Mouse (Mus musculus): ENCODE measurements around the gene Coro2b. TPM values are rescaled to one million over a fixed set of nuclear protein-coding genes. Genes with fewer than 3 reads are reported as not detected.

The Coro2b gene
- polyA plus RNA-seq, 2 experiments: 0.57 to 1.1 TPM

DNA sequence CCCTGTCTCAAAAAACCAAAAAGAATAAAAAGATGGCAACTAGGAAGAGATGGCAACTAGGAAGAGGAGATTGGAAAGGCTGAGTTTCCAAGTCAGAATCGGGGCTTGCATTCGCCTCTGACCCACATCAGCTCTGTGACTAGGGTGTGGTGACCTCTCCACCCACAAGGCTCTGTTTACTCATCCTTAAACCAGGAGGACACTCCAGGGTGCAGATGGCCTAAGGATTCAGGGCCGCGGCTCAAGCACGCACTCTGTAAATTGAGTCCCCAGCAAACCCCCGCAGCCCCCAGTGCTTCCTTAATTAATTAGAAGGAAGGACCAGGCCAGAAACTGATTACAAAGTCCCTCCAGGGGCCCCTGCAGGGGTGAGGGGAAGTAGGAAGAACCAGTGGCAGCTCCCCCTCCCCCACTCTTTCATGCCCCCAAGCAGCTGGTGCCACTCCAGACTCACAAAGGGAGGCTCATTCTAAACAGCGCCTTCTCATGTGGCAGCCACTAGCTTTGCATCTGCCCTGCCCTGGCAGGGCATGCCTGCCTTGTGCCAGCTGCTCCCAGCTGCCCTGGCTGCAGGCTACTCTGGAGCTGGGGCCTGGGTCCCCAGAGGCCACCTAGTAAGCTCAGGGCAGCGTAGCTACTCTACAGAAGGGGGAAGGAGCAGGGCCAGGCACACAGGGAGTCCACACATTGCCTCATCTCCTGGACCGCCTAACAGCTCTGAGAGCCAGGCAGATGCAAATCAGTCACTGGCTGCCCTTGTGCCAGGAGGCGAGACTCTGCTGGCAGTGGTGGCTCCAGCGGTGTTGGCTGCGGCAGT, 5.2 kb downstream of the Coro2b start:
- Histone ChIP-seq H3K4me2 (ENCODE audit: low read depth) (no peak overlapping the region), H3K27ac (no peak overlapping the region), H3K9me3 (ENCODE audit: control insufficient read depth, low read length) (no peaks in the 10 kb centered on the region), H3K27me3 (ENCODE audit: control insufficient read depth, insufficient read depth, low read length) (peaks cover 15% of the 10 kb centered on the region), H3K36me3 (replicated peaks; ENCODE audit: control insufficient read depth, insufficient read depth, low read depth) (no peaks in the 10 kb centered on the region), H3K4me1 (replicated peaks; ENCODE audit: control insufficient read depth in 2 of 2, insufficient read depth in 2 of 2, low read length in 1 of 2) (peaks cover 0 to 2% of the 10 kb centered on the region in 2 experiments; a peak in 1 of 4 replicates), H3K4me3 (ENCODE audit: insufficient read depth in 1 of 2, low read depth in 2 of 2, low read length in 2 of 2) (no peak overlapping the region), H3K9ac (replicated peaks) (no peak overlapping the region)
- 30% methylated on average over 12 of the region's 12 CpGs for WGBS (ENCODE audit: insufficient replicate concordance)
- no peak for TF ChIP-seq CTCF (IDR thresholded peaks at IDR 0.05; ENCODE audit: low read depth)
- TF ChIP-seq EP300 (IDR thresholded peaks at IDR 0.05; ENCODE audit: low read depth): no peak
- DNase-seq (ENCODE audit: low read depth in 3 of 3, low spot score in 3 of 3) (no peak), ATAC-seq (ENCODE audit: insufficient read depth) (no peak)

DNA sequence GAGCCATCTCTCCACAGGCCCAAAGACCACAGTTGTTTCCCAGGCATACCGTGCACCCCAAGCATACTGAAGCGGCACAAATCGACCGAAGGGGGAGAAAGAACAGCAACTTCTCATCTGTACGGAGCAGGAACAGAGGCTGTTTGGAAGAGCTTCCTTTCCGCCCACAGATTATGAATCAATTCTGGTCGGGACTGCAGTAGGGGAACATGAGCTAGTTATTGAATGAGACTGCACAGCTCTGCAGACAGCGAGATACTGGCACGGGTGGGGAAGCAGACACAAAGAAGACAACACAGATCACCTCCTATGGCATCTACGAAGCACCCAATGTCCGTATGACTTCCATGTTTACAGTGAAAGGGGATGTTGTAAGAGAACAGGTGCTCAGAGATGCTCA, 8.3 kb downstream of the Coro2b start:
- no peak overlapping the region for H3K27ac ChIP-seq
- H3K9me3 ChIP-seq (ENCODE audit: control insufficient read depth, low read length): no peaks in the 10 kb centered on the region
- TF ChIP-seq EP300 (IDR thresholded peaks at IDR 0.05; ENCODE audit: low read depth) (no peak), CTCF (IDR thresholded peaks at IDR 0.05; ENCODE audit: low read depth) (no peak)
- H3K4me3 ChIP-seq (ENCODE audit: insufficient read depth in 1 of 2, low read depth in 2 of 2, low read length in 2 of 2): no peak overlapping the region
- WGBS (ENCODE audit: insufficient replicate concordance): 65% methylated on average over 11 of the region's 11 CpGs
- H3K36me3 ChIP-seq (replicated peaks; ENCODE audit: control insufficient read depth, insufficient read depth, low read depth): no peaks in the 10 kb centered on the region
- ATAC-seq (ENCODE audit: insufficient read depth) (no peak), DNase-seq (ENCODE audit: low read depth in 3 of 3, low spot score in 3 of 3) (no peak)
- H3K4me2 ChIP-seq (ENCODE audit: low read depth): no peak overlapping the region
- H3K27me3 ChIP-seq (ENCODE audit: control insufficient read depth, insufficient read depth, low read length): no peaks in the 10 kb centered on the region
- peaks cover 0 to 4% of the 10 kb centered on the region in 2 experiments; a peak in 2 of 4 replicates for H3K4me1 ChIP-seq (replicated peaks; ENCODE audit: control insufficient read depth in 2 of 2, insufficient read depth in 2 of 2, low read length in 1 of 2)
- no peak overlapping the region for H3K9ac ChIP-seq (replicated peaks)

DNA sequence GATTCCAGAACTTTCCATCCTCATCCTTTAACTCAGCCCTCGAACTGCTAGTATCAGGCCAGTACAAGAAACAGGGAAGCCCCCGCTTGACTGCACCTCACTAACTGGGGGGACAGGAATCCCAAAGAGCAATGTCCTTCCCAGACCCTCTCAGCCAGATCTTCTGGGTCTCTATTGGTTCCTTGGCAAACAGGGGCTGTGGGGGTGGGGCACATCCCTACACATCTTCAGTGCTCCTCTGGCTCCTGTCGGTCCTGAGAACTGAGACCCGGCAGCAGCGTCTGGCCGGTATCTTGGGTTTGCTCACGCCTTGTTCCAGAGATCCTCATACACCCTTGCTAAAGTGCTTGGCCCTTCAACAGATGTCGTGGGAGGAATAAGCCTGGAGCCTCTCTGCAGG, 10.0 kb downstream of the Coro2b start:
- H3K27me3 ChIP-seq (ENCODE audit: control insufficient read depth, insufficient read depth, low read length): peaks cover 3% of the 10 kb centered on the region; the same call in 1 of the 2 replicates
- H3K9me3 ChIP-seq (ENCODE audit: control insufficient read depth, low read length): no peaks in the 10 kb centered on the region
- peaks cover 0 to 5% of the 10 kb centered on the region in 2 experiments; a peak in 2 of 4 replicates for H3K4me1 ChIP-seq (replicated peaks; ENCODE audit: control insufficient read depth in 2 of 2, insufficient read depth in 2 of 2, low read length in 1 of 2)
- ATAC-seq (ENCODE audit: insufficient read depth) (no peak), DNase-seq (ENCODE audit: low read depth in 3 of 3, low spot score in 3 of 3) (no peak)
- no peak overlapping the region for H3K27ac ChIP-seq
- no peak overlapping the region for H3K4me2 ChIP-seq (ENCODE audit: low read depth)
- 69% methylated on average over 8 of the region's 8 CpGs for WGBS (ENCODE audit: insufficient replicate concordance)
- H3K36me3 ChIP-seq (replicated peaks; ENCODE audit: control insufficient read depth, insufficient read depth, low read depth): no peaks in the 10 kb centered on the region
- H3K4me3 ChIP-seq (ENCODE audit: insufficient read depth in 1 of 2, low read depth in 2 of 2, low read length in 2 of 2): no peak overlapping the region
- H3K9ac ChIP-seq (replicated peaks): no peak overlapping the region
- TF ChIP-seq CTCF (IDR thresholded peaks at IDR 0.05; ENCODE audit: low read depth): no peak
- no peak for TF ChIP-seq EP300 (IDR thresholded peaks at IDR 0.05; ENCODE audit: low read depth)

DNA sequence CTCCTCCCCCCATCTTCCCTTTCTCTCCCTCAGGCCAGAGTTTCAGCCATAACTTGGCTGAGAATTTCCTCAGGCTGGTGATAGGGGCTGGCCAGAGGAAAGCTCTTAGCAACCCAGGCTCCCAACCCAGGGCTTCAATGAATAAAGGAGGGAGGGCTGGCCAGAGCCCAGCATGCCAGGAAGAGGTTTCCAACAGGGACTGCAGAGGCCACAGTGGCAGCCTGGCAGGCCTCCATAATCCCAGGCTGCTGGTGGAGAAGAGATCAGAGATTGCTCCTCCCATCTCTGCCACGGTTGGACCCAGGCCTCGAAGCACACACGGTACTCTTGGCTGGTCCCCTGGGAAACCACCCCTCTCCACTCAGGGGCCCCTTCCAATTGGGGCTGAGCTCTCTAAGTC, 10.4 kb downstream of the Coro2b start:
- Histone ChIP-seq H3K27me3 (ENCODE audit: control insufficient read depth, insufficient read depth, low read length) (peaks cover 3% of the 10 kb centered on the region; the same call in 1 of the 2 replicates), H3K27ac (no peak overlapping the region), H3K4me1 (replicated peaks; ENCODE audit: control insufficient read depth in 2 of 2, insufficient read depth in 2 of 2, low read length in 1 of 2) (peaks cover 0 to 5% of the 10 kb centered on the region in 2 experiments; a peak in 2 of 4 replicates), H3K4me2 (ENCODE audit: low read depth) (no peak overlapping the region), H3K36me3 (replicated peaks; ENCODE audit: control insufficient read depth, insufficient read depth, low read depth) (no peaks in the 10 kb centered on the region), H3K9ac (replicated peaks) (no peak overlapping the region), H3K4me3 (ENCODE audit: insufficient read depth in 1 of 2, low read depth in 2 of 2, low read length in 2 of 2) (no peak overlapping the region), H3K9me3 (ENCODE audit: control insufficient read depth, low read length) (no peaks in the 10 kb centered on the region)
- no peak for TF ChIP-seq EP300 (IDR thresholded peaks at IDR 0.05; ENCODE audit: low read depth)
- no peak for TF ChIP-seq CTCF (IDR thresholded peaks at IDR 0.05; ENCODE audit: low read depth)
- ATAC-seq (ENCODE audit: insufficient read depth) (no peak), DNase-seq (ENCODE audit: low read depth in 3 of 3, low spot score in 3 of 3) (no peak)
- WGBS (ENCODE audit: insufficient replicate concordance): 50% methylated on average over 3 of the region's 3 CpGs

DNA sequence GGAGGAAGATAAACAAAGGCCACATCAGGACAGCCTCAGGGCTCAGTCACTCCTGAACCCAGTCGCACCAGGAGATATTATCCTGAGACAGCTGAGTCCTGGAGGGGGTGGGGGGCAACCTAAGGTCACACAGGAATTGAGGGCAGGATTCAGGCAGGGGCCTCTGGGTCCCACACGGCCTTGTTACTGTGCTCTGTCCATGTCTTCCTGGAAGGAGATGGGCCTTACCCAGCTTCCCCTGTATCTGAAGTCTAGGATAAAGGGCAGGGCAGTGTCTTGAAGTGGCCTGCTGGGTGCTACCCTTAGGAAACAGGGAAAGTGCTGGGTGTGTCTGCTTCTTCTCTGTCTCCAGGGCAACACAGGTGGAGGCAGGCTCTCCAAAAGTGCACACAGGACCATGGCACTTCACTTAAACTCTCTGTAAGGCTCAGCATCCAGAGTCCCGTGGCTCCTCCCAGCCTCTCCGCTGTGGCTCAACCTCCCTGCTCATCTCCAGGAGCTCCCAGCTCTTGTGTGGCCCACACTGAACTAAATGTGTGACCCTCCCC, 12.0 kb downstream of the Coro2b start:
- Histone ChIP-seq H3K4me3 (ENCODE audit: insufficient read depth in 1 of 2, low read depth in 2 of 2, low read length in 2 of 2) (no peak overlapping the region), H3K9ac (replicated peaks) (no peak overlapping the region), H3K4me1 (replicated peaks; ENCODE audit: control insufficient read depth in 2 of 2, insufficient read depth in 2 of 2, low read length in 1 of 2) (peaks cover 0 to 3% of the 10 kb centered on the region in 2 experiments; a peak in 1 of 4 replicates), H3K9me3 (ENCODE audit: control insufficient read depth, low read length) (no peaks in the 10 kb centered on the region), H3K27ac (no peak overlapping the region), H3K36me3 (replicated peaks; ENCODE audit: control insufficient read depth, insufficient read depth, low read depth) (no peaks in the 10 kb centered on the region), H3K4me2 (ENCODE audit: low read depth) (no peak overlapping the region), H3K27me3 (ENCODE audit: control insufficient read depth, insufficient read depth, low read length) (peaks cover 3% of the 10 kb centered on the region; the same call in 1 of the 2 replicates)
- no peak for DNase-seq (ENCODE audit: low read depth in 3 of 3, low spot score in 3 of 3)
- ATAC-seq (ENCODE audit: insufficient read depth): no peak
- 37% methylated on average over 4 of the region's 4 CpGs for WGBS (ENCODE audit: insufficient replicate concordance)
- TF ChIP-seq CTCF (IDR thresholded peaks at IDR 0.05; ENCODE audit: low read depth) (no peak), EP300 (IDR thresholded peaks at IDR 0.05; ENCODE audit: low read depth) (no peak)

All from liver, embryonic 14.5 days (tissue).